Mouse (Mus musculus) kidney, postnatal 10 days (tissue): ENCODE measurements around the gene Acot3.

Source experiments
- DNase-seq: peaks from one replicate; pipeline ENCODE4 v3.0.0; 2021; ENCODE audit warnings: mixed read lengths

Gene Acot3

DNA sequence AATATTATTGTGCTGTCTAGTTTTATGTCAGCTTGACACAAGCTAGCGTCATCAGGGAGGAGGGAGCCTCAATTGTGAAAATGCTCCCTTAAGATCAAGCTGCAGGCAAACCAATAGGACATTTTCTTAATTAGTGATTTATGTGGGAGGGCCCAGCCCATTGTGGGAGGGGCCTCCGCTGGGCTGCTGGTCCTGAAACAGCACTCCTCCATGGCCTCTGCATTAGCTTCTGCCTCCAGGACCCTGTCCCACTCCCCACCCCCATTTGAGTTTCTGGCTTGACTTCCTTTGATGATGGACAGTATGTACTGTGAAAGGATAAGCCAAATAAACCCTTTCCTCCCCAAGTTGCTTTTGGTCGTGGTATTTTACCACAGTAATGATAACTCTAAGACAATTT, 55.1 kb downstream of the Acot3 start:
- peak; percentile 12 for DNase-seq

DNA sequence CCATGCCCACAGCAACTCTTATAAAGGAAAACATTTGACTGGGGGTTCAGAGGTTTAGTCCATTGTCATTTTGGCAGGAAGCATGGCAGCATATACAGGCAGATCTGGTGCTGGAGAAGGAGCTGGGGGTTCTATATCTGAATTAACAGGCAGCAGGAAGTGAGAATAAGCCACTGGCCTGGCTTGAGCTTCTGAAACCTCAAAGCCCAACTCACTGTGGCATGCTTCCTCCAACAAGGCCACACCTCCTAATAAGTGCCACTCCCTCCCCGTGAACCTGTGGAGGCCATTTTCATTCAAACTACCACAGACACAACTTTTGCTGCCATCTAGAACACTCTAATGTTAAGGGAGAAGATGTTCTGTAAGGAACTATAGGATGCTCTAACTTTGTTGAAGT, 55.7 kb downstream of the Acot3 start:
- DNase-seq, result no peak

DNA sequence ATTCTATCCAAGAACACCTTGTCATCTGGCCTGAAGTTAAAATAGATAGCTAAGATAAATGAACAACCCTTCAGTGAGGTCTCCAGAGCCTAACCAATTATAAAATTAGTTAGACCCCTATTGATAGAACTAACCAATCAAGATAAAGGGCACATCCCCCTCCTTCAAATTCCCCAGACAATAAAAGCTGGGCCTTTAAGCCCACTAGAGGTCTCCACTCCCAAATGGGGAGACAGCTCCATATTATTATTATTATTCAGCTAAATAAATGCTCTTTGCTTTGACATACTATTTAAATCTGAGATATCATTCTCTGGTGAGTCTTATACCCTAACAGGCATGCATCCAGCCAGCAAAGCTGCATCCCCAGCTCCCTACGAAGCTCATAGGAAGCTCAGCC, 58.0 kb downstream of the Acot3 start:
- no peak for DNase-seq
